In the genomic region with DNA sequence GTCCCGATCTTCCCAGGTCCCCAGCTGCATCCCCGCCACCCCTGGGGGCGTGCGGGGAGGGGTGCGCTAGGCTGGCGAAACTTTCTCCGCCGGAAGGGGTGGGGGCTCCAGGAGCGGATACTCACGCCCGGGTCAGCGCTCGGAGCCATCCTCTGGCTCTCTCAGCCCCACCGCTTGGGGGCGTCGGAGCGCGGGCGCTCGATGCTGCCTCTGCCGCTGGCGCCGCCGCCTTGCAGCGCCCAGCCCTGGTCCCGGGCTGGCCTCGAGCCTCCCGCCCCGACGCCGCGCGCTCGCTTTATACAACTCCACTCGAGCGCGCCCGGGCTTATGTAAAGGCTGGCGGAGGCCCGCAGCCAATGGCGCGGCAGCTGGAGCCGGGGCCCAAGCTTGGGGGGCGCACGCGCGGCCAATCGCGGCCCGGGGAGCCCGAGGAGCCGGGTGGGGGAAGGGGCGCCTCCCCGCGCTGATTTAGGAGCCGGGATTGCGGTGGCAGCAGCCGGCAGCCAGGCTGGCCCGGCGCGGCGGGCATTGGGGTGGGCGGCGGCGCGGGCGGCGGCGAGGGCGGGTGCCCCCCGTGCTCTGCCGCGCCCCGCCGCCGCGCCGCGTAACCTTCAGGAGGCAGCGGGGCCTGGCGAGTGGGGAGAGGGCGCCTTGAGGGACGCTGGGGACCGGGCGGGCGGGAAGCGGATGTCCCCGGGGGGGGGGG, we compare ENCODE assay signal across 8 mouse cellular contexts. TPM values are rescaled to one million over a fixed set of nuclear protein-coding genes. Genes with fewer than 3 reads are reported as not detected.
DNase-seq lines count a peak whose midpoint lies in the region; ATAC-seq and TF ChIP-seq lines count a peak whose summit lies in the region.

A gene (minus strand): TSS at position 299 of the 706 bp plus-strand sequence.

- ATAC-seq in embryonic facial prominence, embryonic 13.5 days (ENCODE audit: insufficient number of reproducible peaks, insufficient read depth, low FRiP score, low TSS enrichment, low read depth): peak; percentile 86

- peak within 1 kb of the TSS; percentile 70 for H3K9ac ChIP-seq in embryonic facial prominence, embryonic 13.5 days

- DNase-seq in adrenal gland, postnatal 14 days: peak; percentile 56
- peak; percentile 87 for DNase-seq in hindbrain, embryonic 10.5 days (ENCODE audit: low spot score)
- DNase-seq in layer of hippocampus, postnatal 25 days (ENCODE audit: extremely low spot score in 1 of 2, low spot score in 1 of 2): peak; percentile 77 to 80
- DNase-seq in lung, postnatal 36 days: peak; percentile 1
- DNase-seq in right cerebral cortex, postnatal 36 days (ENCODE audit: low spot score in 2 of 2): peak; percentile 85 to 86
- no peak for DNase-seq in T-cell, adult 2 months (ENCODE audit: low spot score)

- H3K27ac ChIP-seq in embryonic facial prominence, embryonic 13.5 days: no peak within 1 kb of the TSS
- H3K27ac ChIP-seq in hindbrain, embryonic 10.5 days: peak within 1 kb of the TSS; percentile 93

- peak within 1 kb of the TSS; percentile 88 for H3K4me2 ChIP-seq in embryonic facial prominence, embryonic 13.5 days

- peaks cover 71% of the 10 kb centered on the region for H3K27me3 ChIP-seq in E14TG2a.4 (ENCODE audit: insufficient read depth, low read length)
- H3K27me3 ChIP-seq in embryonic facial prominence, embryonic 13.5 days: peaks cover 68% of the 10 kb centered on the region
- H3K27me3 ChIP-seq in hindbrain, embryonic 10.5 days (ENCODE audit: insufficient read depth, poor library complexity, severe bottlenecking): peaks cover 61% of the 10 kb centered on the region

- 0 out of 2 replicates have a peak, but pooled peaks have one; percentile 8 for TF ChIP-seq CTCF in E14TG2a.4 (conservative IDR thresholded peaks at IDR 0.05; ENCODE audit: low read length)

- no peaks in the 10 kb centered on the region for H3K36me3 ChIP-seq in E14TG2a.4 (ENCODE audit: insufficient read depth, low read length)
- H3K36me3 ChIP-seq in embryonic facial prominence, embryonic 13.5 days: no peaks in the 10 kb centered on the region
- no peaks in the 10 kb centered on the region for H3K36me3 ChIP-seq in hindbrain, embryonic 10.5 days

- no peaks in the 10 kb centered on the region for H3K9me3 ChIP-seq in E14TG2a.4 (ENCODE audit: low read length)
- H3K9me3 ChIP-seq in embryonic facial prominence, embryonic 13.5 days: no peaks in the 10 kb centered on the region
- no peaks in the 10 kb centered on the region for H3K9me3 ChIP-seq in hindbrain, embryonic 10.5 days

- H3K4me1 ChIP-seq in E14TG2a.4 (replicated peaks; ENCODE audit: low read depth, low read length): peaks cover 32% of the 10 kb centered on the region
- peaks cover 17% of the 10 kb centered on the region for H3K4me1 ChIP-seq in embryonic facial prominence, embryonic 13.5 days
- peaks cover 28% of the 10 kb centered on the region for H3K4me1 ChIP-seq in hindbrain, embryonic 10.5 days (replicated peaks)

- peak within 1 kb of the TSS; percentile 85 for H3K4me3 ChIP-seq in E14TG2a.4 (replicated peaks; ENCODE audit: low read length)
- H3K4me3 ChIP-seq in embryonic facial prominence, embryonic 13.5 days: peak within 1 kb of the TSS; percentile 57
- H3K4me3 ChIP-seq in hindbrain, embryonic 10.5 days: peak within 1 kb of the TSS; percentile 65

- WGBS in embryonic facial prominence, embryonic 13.5 days: under 1% methylated on average over 58 of the region's 88 CpGs
- WGBS in hindbrain, embryonic 10.5 days: under 1% methylated on average over 82 of the region's 88 CpGs

RNA-seq across cellular contexts. Expression of the gene that starts here (rescaled TPM):
- 0.37 and 1.1 TPM in 2 replicates for total RNA-seq in adrenal gland, postnatal 14 days (2021)
- 8.8 and 9.9 TPM in 2 replicates for polyA plus RNA-seq in embryonic facial prominence, embryonic 13.5 days (2015; fragmentation: Nextera tagmentation; extraction: Ambion mirVana)
- 5.5 and 8.8 TPM in 2 replicates for polyA plus RNA-seq in hindbrain, embryonic 10.5 days (2016; fragmentation: Nextera tagmentation; extraction: Ambion mirVana)
- total RNA-seq in layer of hippocampus, postnatal 25 days (2021): 100 to 1,000 TPM in 1 of 2 experiments, 10 to 100 TPM in 1; 82.9 to 105 TPM

Comparison
In these comparisons a context has a peak if more than half of its experiments do, and no peak if none do; other contexts are left out.
1. RNA of the gene that starts here (total RNA-seq): 82.9 to 105 TPM in layer of hippocampus, postnatal 25 days; 0.37 to 1.1 TPM in adrenal gland, postnatal 14 days; every median in the first group is over 10 times any median in the second.
2. Peak in every context shown above with its lines, with median percentiles within 50 percentile points of each other: H3K4me3 ChIP-seq.